Mouse (Mus musculus): Measurements from ENCODE around the gene Mark3.
A peak's percentile ranks its signal among the peaks of the same experiment; 100 is the strongest.
"Not testable (repeated sequence)": the region's sequence is repeated elsewhere in the genome, so short reads cannot be mapped to it uniquely, and the experiment has no call there.

The Mark3 gene

DNA sequence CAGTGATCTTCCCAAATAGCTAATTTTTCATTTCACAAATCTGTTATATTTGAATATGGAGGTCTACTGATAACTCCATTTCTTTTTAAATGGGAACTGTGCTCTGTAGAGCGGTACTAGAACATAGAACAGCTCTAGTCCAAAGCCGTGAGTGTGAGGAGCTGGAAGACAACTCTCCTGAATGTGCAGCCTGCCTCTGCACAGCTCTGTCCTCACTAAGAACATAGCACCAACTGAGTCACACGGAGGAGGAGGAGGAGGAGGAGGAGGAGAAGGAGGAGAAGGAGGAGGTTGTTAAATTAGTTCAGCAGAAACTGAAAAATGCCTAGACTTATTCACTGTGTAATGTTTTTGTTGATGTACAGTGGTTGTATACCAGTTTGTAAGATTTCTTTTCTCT lies 78.6 kb downstream of the Mark3 start:
- no peak for DNase-seq (ENCODE audit: extremely low spot score)

GRCm38 (mm10) chr12:111653434-111653833 lies 79.1 kb downstream of the Mark3 start:
- DNase-seq (ENCODE audit: extremely low spot score), result peak; percentile 57

DNA sequence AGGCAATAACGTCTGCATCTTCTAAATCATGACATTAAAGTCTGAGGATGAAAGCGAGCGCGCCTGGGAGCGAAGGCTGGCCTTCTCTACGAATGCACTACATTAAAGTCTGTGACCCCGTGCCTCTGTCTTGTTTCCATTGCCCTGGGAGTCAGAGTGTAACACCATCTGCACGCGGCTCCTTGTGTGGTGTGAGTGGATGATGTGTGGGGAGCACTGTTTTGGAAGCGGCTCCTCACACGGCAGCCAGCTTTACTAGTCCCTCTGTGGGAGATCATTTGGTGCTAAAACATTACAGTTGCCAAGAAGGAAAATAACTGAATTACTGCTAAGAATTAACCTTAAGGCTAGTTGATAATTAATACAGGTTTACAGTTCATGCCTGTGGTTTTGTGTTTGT lies 81.4 kb downstream of the Mark3 start:
- DNase-seq (ENCODE audit: extremely low spot score), result no peak

DNA sequence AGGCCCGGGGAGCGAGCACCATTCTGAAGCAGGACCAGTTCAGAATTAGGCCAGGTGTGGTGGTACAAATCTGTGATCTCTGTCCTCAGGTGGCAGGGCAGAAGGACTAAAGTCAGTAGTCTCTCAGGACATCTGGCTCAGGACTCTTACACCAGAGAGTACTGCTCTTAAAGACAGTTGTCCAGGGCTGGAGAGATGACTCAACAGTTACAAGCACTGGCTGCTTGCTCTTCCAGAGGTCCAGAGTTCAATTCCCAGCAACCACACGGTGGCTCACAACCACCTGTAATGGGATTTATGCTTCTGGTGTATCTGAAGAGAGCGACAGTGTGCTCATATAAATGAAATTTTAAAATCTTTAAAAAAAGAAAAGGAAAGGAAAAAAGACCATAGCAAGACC lies 85.0 kb downstream of the Mark3 start:
- no peak for DNase-seq (ENCODE audit: extremely low spot score)

DNA sequence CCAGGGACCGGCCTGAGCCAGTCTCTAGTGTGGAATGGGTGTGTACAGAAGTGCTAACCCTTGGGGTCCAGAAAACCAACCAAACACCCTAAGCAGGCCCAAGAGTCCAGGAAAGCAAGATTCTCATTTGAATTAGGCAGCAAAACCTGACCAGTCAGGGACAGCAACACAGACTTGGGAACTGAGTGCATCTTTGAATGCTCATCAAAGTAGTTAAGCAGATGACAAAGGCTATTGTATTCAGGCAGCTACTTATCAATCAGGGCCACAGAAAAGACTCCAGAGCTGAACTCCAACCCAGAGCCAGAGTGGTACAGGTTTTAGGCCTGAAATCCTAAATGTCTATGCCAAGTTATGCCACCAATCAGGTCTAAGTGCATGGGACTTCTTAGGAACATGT lies 86.3 kb downstream of the Mark3 start:
- DNase-seq (ENCODE audit: extremely low spot score), result no peak

DNA sequence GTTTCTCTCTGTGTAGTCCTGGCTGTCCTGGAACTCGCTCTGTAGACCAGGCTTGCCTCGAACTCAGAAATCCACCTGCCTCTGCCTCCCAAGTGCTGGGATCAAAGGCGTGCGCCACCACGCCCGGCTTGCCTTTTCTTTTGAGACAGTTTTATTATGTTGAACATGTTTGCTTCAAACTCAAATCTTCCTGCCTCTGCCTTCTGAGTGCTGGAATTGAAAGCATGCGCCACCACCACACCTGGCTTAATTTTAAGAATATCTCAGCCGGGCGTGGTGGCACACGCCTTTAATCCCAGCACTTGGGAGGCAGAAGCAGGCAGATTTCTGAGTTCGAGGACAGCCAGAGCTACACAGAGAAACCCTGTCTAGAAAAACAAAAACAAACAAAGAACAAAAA lies 87.2 kb downstream of the Mark3 start:
- DNase-seq (ENCODE audit: extremely low spot score), result not testable (repeated sequence)

- DNase-seq (ENCODE audit: extremely low spot score), result no peak
These were observed 89.2 kb downstream of the Mark3 start for GRCm38 (mm10) chr12:111663228-111664143.

- no peak for DNase-seq (ENCODE audit: extremely low spot score)
These were observed 89.9 kb downstream of the Mark3 start for GRCm38 (mm10) chr12:111664144-111664634.

DNA sequence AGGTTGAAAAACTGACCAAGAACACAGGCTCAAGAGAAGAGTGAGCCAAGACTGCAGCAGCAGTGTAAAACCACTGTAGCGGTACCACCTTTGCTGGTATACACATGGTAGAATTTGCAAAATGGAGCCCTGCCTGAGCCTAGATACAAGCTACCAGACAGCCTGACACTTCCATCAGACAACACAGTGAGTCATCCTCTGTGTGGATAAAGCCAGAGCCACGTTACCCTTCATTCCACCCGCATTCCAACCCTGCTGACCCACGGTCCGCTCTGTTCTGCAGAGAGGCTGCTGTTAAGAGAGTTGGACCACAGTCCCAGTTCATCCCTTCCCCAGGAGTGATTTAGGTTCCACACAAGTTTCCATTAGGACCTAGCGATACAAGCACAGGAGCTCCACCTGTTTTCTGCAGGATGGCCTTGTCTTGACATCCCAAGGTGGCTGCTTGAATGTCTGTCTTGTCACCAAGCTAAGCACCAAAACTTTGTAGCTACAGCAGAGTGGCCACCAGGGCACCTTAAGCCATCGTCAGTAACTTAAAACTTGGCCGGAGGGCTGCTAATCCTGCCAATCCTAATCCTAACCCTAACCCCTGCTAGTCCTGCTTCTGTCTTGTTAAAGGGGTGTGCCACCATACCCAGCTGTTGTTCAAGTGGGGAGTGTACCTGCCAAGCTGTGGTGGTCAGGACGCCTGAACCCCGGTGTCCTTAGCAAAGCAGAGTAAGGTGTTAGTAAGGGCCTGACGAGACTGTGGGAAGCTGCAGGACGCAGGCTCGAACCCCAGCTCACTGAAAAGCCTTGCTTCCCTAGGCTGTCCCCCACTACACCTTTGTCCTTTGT lies 90.9 kb downstream of the Mark3 start:
- DNase-seq (ENCODE audit: extremely low spot score), result no peak

DNA sequence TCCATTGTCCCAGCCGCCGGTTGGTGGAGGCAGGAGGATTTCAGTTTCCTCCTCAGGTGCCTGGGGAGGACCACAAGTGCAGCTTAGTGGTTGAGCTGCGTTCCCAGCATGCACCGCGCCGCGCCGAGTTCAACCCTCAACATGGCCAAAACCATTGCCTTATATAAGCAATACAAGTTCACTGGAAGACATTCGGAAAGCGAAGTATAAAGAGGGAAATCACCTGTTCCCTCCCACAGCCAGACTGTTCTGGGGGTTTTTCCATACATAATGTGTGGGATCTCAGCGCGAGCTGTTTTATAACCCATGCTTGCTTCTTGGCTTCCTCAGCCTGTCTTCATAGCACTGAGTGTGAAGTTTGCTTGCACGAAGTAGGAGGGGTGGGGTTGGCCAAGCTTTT lies 92.1 kb downstream of the Mark3 start:
- no peak for DNase-seq (ENCODE audit: extremely low spot score)

DNA sequence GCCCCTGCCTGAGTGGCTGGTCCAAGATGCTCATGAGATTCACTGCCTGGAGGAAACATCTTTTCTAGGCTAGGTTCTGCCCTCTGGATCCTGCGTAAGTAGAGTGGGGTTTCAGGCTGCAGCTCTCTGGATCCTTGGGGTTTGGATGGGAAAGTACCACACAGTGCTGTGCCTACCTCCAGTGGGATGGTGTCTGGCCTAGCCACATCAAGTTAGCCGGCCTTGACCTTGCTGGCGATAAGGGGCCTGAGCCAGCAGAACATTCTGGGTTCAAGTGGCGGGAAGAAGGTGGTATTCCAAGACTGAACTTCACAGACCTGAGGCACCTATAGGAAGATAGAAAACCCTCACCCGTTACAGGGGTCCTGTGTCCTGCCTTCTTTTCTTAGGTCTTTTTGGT lies 93.1 kb downstream of the Mark3 start:
- DNase-seq (ENCODE audit: extremely low spot score), result no peak

DNA sequence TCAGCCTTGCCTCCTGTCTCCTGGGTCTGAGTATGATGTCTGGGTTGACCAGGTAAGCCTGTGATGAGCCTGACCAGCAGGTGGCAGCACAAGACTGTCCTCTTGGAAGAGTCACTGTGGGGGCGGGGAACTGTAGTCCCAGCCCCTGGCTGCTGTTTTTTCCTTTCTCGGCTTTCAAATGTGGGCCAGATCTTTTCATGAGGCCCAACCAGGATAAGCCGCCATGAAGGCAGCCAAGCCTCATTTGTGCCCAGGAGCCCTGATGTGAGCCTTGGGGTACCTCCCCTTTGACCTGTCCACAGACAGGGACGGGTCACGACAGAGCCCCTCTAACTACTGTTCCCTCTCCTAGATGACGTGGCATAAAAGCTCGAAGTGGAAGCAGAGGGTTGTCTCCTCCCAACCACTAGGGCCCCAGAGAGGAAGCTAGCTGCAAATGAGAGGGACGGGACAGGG lies 94.2 kb downstream of the Mark3 start:
- peak; percentile 90 for DNase-seq (ENCODE audit: extremely low spot score)

- no peak for DNase-seq (ENCODE audit: extremely low spot score)
These were observed 94.9 kb downstream of the Mark3 start for GRCm38 (mm10) chr12:111669000-111669788.

DNA sequence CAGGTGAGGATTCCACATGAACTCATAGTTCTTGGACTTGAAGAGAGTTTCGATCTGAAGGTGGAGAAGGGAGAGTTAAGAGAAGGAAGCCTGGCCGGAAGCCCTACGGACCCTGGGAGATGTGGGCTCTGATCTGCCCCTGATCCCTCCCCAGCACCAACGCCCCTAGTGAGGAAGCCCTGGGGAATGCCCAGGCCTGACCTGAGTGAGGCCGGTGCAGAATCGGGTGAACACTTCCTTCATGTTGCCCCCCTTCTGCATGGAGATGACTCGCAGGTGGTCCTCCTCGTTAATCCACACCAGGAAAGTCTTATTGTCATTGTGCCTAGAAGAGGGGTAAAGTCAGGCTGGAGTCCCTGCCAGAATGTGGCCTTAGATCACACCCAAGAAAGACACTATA lies 95.6 kb downstream of the Mark3 start:
- no peak for DNase-seq (ENCODE audit: extremely low spot score)

DNA sequence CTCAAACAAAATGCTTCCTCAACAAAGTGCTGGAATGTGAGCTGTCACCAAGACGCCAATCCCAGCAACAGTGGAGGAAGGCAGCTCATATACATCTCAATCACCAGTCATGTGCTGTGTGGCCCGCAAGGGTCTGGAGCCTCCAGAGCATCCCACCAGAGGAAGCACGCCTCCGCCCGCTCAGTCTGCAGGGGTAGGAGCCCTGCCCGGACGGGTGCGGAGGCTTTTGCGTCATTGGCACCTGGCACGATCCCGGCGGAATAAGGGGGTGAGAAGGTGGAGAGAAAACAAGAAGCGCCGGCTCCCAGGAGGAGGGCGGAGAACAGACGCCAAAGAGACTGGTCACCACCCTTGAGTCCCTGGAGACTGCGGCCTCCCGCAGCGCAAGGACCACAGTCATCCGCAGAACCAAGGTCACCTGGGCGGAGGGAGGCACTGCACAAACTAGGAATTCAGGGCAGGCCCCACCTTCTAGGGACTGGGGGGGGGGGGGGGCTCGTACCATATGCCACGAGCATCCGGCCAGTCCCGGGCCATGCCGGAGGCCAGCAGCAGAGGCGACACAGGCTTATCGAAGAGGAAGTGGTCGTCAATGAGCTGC lies 96.1 kb downstream of the Mark3 start:
- no peak for DNase-seq (ENCODE audit: extremely low spot score)

DNA sequence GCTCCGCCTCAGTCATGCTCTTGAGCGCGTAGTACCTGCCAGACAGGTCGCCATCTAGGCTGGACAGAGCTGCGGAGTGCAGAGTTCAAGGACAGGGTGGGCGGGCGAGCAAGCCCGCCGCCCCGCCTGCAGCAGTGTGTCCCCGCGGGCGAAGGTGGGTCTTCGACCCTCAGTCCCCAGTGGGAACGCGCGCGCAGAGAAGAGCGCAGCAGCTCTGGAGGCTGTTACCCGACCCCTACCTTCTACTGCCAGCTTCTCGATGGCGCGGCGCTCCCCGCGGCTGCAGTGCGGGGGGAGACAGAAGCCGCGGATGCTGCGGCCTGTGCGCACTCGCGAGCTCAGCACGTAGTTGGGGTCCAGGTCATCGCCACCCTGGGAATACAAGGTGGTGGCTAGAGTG lies 96.7 kb downstream of the Mark3 start:
- no peak for DNase-seq (ENCODE audit: extremely low spot score)

DNA sequence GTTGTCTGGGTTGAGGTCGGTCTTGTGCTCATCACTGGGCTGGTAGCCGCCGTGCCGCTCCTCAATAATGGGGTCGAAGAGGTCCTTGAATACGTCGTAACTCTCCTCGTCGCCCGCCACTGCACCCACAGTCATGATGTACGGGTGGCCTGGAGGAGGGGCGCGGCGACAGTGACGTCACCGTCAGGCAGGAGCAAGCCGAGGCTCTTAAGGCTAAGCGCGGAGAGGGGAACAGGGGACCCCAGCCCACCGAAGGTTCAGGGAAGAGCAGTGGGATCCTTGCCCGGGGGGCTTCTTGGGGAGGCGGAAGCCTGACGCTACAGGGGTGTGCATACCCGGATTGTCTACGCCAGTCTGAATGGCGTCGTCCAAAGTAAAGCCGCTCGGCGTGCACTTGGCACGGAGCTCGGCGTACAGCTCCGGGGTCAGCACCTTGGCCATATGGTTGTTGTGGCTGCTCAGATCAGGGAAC lies 97.1 kb downstream of the Mark3 start:
- DNase-seq (ENCODE audit: extremely low spot score), result peak; percentile 61

DNA sequence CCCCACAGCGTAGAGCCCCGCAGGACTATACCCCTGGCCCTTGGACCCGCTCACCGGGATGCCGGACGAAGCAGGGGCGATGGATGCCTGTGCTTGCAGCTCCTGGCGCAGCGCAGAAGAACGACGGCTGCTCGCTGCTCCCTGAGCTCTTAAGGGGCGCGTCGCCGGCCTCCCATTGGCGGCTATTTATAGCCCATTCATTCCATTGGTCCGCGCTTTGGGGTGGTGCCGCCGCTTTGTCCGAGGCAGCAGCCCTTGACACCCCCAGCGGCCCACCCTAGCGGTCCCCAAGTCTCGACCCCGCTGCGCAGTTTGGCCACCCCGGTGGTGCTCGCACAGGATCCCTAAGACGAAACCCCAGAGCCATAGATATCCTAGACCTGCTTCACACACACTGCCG lies 97.9 kb downstream of the Mark3 start, which contains the start of gene Ckb:
TSS of gene Ckb (minus strand) at position 163 of the 400 bp plus-strand sequence.
- peak; percentile 85 for DNase-seq (ENCODE audit: extremely low spot score)

DNA sequence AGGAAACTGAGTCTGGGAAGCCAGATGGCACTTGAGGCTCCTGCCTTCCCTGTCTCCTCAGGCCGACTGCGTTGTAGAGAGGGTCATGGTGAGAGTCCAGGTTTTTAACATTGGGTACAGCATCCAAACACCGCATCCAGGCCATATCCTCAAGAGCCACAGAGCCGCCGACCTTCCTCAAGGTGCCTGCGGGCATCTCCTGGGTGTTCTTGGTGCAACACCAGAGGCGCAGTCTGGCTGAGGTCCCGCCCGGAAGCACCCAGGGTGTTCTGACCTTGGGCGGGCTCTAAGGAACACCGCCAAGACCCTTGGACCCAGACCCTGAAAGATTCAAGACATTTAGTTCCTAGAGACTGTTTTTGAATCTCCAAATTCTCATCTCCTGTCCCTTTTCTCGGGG lies 98.3 kb downstream of the Mark3 start:
- DNase-seq (ENCODE audit: extremely low spot score), result no peak

DNA sequence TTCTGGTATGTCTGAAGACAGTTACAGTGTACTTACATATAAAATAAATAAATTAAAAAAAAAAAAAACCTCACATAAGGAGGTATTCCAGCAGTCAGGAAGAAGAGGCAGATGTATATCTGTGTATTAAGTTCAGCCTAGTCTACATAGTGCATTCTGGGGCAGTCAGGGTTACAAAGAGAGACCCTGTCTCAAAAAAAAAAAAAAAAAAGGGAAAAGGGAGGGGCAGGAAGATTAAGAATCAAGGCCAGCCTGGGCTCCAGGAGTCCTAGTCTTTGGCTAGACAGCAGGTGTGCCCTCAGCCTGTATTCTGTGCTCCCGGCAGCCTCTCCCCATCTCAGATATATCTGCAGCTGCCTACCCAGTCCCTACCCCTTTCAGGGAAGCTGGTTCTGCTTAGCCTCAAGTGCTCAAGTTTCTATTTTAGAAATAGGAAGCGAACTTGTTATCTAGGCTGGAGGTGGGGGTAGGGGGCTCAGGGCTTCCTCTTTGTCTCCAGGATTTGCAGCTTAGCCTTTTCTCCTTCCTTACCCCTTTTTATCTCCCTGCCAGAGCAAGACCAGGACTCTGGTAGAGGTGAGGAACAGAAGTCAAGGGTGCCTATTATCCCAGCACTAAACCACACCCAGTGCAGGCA lies 100.6 kb downstream of the Mark3 start:
- no peak for DNase-seq (ENCODE audit: extremely low spot score)

Data from embryo, embryonic 9.5 days (tissue).